Comparison of ENCODE assay signal across 21 mouse cellular contexts in the genomic region with DNA sequence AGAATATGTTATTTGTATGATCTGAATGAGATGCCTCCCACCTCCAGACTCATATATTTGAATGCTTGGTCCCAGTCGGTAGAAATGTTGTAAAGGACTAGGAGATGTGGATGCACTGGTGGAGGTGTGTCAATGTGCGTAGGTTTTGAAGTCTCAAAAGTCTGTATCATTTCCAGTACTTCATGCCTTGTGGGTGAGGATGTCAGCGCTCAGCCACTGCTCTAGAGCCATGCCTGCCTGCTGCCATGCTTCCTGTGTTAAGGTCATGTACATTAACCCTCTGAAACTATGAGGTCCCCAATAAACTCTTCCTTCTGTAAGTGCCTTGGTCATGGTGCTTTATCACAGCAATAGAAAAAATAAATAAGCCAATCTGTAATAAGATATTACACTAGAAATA. TPM values are rescaled to one million over a fixed set of nuclear protein-coding genes. Genes with fewer than 3 reads are reported as not detected.
DNase-seq lines count a peak whose midpoint lies in the region; ATAC-seq lines count a peak whose summit lies in the region.
"Had no signal": no experiment of that assay in that cellular context is flagged by ENCODE, and none has a peak within 500 bp of the region (broad histone marks: within the 10 kb centered on the region; RNA-seq: fewer than 3 reads in every experiment).

No protein-coding gene starts in this region.

- peak; percentile 19 for DNase-seq in CD4-positive helper T cell, adult 2 months (ENCODE audit: low read depth, low spot score)
- DNase-seq in testis, postnatal 10 days (ENCODE audit: low spot score) = no peak
- DNase-seq in testis, postnatal 14 days (ENCODE audit: low spot score) = no peak
- DNase-seq: adrenal gland, adult 2 months; adrenal gland, postnatal 10 days; adrenal gland, postnatal 25 days; B cell, adult 2 months; cerebellum, adult 11 months; cerebellum, adult 18-20 months; cerebellum, adult 8-10 months; cerebellum, adult 9-11 months; cerebellum, postnatal 14 days; cerebellum, postnatal 36 days; embryo, embryonic 11 days had no signal

- ATAC-seq in CD4-positive, CD25-positive, alpha-beta regulatory T cell, adult 4 months = peak; percentile 85
- peak; percentile 75 for ATAC-seq in activated CD4-positive, CD25-positive, alpha-beta regulatory T cell, adult 4 months
- peak; percentile 81 for ATAC-seq in inflammation-experienced regulatory T-cells, adult 6 months
- ATAC-seq in megakaryocyte progenitor cell, adult 5-6 weeks (replicated peaks; ENCODE audit: poor library complexity) = no peak
- ATAC-seq: forebrain, embryonic 14.5 days; forebrain, embryonic 16.5 days; Patski had no signal

RNA-seq across cellular contexts. Expression of gene Erp44, which starts 11.7 kb away (rescaled TPM):
- polyA plus RNA-seq in CD4-positive, CD25-positive, alpha-beta regulatory T cell, adult 4 months (2017; shearing (Covaris generic)) = 10 to 100 TPM; 45.4 to 68.3 TPM
- polyA plus RNA-seq in activated CD4-positive, CD25-positive, alpha-beta regulatory T cell, adult 4 months (2017; shearing (Covaris generic)) = 10 to 100 TPM; 56.1 to 71.5 TPM
- polyA plus RNA-seq in inflammation-experienced regulatory T-cells, adult 6 months (2017; shearing (Covaris generic)) = 10 to 100 TPM; 48.4 to 84.8 (median 60.7) TPM
- total RNA-seq in megakaryocyte progenitor cell, adult 5-6 weeks (2015) = 95.9 and 109 TPM in 2 replicates
- 89.4 and 95.0 TPM in 2 replicates for total RNA-seq in megakaryocyte progenitor cell, adult 5-6 weeks (2017)

RNA-seq across cellular contexts. Expression of gene Invs, which starts 11.9 kb away (rescaled TPM):
- polyA plus RNA-seq in CD4-positive, CD25-positive, alpha-beta regulatory T cell, adult 4 months (2017; shearing (Covaris generic)) = 10 to 100 TPM in 1 of 2 experiments, 1 to 10 TPM in 1; 8.6 to 11.4 TPM
- polyA plus RNA-seq in activated CD4-positive, CD25-positive, alpha-beta regulatory T cell, adult 4 months (2017; shearing (Covaris generic)) = 10 to 100 TPM in 1 of 2 experiments, 1 to 10 TPM in 1; 9.4 to 10.5 TPM
- 10 to 100 TPM in 1 of 3 experiments, 1 to 10 TPM in 2; 6.0 to 12.4 (median 9.7) TPM for polyA plus RNA-seq in inflammation-experienced regulatory T-cells, adult 6 months (2017; shearing (Covaris generic))
- total RNA-seq in megakaryocyte progenitor cell, adult 5-6 weeks (2015) = 7.3 and 7.9 TPM in 2 replicates
- total RNA-seq in megakaryocyte progenitor cell, adult 5-6 weeks (2017) = 7.5 and 8.8 TPM in 2 replicates
